Mouse (Mus musculus): ENCODE data around the gene Bdkrb1.

Gene Bdkrb1

GRCm38 (mm10) chr12:105602581-105603210 lies at the start of gene Bdkrb1:
TSS of gene Bdkrb1 (plus strand) at chr12:105603085.
- DNase-seq (ENCODE audit: low read depth, low spot score) = no peak

DNA sequence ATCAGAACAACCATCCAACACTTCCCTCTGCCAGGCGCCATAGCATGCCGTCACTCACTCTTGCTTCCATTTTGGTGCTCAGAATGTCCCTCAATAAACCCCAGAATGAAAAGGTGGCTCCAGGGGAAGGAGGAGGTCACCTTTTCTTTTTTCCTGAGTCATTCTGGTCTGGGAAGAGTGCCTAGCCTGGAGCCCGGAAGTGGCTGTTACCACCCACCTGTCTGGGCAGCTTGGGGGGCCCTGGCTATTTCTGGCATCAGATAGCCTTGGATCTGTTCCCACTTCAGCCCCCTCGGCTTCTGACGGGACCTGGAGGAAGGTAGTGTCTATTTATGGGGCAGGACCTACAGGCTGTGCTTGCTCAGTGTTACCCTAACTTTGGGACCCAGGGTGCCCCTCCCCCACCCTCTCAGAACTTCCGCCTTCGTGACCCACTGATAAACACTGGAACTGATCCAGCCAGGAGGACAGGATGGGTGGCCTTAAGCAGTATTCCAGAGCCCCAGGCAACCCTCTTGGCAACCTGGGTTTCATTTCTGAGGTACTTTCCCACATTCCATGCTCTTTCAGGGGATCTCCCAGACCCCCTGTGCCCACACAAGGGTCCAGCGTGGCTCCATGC lies 48.6 kb upstream of the Bdkrb1 start:
- no peak for DNase-seq (ENCODE audit: low read depth, low spot score)

- DNase-seq (ENCODE audit: low read depth, low spot score) = no peak
Measured at GRCm38 (mm10) chr12:105555172-105555571, 47.7 kb upstream of the Bdkrb1 start.

DNA sequence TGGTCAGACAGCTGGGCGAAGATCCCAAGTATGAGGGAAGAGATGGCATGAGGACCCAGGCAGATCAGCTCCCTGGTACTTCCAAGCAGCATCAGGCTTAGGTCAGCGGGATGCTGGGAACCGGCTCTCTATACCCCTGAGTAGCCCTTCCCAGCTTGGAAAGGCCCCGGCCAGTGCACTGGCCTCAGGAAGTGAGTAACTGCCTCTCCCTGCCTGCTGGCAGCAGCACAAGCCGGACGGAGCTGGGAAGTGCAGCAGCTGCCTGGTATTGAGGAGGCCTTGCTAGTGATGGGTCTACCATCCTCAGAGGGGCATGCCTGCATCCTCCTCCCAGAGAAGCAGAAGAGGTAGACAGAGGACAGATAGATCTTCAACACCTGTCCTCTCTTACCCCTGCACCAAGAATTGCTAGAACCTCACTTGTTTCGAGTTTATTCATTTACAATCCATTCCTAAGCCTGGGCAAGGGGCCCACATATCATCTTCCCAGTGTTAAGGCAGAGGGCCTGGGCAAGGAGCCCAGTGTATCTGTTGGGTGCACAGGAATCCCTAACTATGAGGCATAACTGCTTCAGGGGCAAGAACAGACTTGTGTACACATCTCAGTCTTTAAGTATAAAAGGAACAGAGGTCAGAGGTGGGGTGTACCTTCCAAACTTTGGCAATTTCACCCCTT lies 45.5 kb upstream of the Bdkrb1 start:
- no peak for DNase-seq (ENCODE audit: low read depth, low spot score)

DNA sequence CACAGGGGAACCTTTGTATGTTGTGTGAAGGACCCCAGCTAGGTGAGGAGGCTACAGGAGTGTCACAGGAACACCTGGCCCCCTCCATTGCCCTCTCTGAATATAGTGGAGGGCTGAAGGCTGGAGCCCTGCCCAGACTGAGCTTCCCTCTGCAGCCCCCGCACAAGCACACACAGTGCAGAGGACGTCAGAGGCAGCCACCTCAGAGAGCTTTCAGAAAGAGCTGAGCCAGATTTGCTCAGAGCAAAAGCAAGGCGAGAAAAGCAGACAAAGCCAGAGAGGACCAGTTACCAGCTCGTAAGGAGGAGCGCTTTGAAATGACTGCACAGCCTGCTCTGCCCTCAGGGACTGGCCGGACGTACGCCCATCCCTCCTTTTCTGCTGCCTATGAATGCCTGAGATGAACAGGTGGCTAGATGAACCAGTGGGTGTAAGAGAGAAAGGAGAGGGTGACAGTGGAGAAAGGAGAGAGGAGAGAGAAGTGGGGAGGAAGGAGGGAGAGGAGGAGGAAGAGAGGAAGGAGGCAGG lies 41.8 kb upstream of the Bdkrb1 start:
- no peak for DNase-seq (ENCODE audit: low read depth, low spot score)

DNA sequence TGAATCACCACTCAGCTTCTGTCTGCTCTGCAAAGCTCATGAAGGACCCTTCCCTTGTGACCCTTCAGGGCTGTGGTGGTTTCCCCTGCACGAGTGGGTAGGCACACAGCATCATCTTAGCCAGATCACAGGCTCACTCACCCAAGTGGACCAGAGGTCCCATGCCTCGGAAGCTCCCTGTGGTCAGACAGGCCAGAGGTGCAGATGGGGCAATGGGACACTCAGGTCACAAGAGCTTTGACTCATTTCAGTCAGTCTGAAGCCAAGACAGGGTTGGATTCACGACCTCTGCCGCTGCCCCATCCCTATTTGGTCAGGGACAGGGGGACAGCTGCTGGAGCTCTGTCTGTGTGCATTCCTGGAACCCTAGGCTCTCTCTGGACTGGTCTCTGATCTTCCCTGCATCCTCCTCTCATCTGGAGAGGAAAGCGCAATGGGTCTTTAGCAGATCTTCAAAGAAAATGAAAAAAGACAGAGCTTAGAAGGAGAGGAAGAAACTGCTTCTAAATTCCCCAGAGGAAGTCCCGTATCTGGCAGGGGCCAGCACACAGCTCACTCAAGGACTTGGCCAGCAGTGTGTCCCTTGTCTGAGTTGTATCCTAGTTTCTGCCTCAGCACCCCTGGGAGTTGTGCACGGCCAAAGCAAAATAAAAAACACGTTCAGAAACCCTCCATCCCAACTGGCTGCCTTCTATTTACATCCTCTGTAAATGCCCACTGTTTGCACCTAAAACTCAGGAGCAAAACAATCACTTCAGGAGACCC lies 40.6 kb upstream of the Bdkrb1 start:
- DNase-seq (ENCODE audit: low read depth, low spot score) = no peak

GRCm38 (mm10) chr12:105562936-105563680 lies 39.8 kb upstream of the Bdkrb1 start, which contains the start of gene Bdkrb2:
TSS of gene Bdkrb2 (plus strand) at chr12:105563226.
- DNase-seq (ENCODE audit: low read depth, low spot score) = no peak

GRCm38 (mm10) chr12:105563726-105564275 lies 39.1 kb upstream of the Bdkrb1 start:
- DNase-seq (ENCODE audit: low read depth, low spot score) = no peak

DNA sequence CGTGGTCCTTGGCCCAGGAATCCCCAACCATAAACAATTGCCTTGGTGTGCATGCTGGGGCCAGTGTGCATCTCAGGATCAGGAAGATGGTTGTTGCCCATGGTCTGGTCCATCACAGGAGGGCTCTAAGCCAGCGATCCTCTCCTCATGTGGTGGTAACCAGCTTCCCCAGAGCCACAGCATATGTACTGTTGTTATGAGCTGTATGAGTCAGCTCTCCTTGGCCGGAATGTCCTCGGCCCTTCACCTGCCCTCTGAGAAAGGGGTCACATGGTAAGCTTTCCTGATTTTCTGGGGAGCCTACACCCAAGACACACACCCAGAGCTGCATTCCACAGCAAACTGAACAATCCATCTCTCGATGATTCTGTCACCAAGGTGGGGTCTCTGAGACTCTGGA lies 37.7 kb upstream of the Bdkrb1 start:
- no peak for DNase-seq (ENCODE audit: low read depth, low spot score)

GRCm38 (mm10) chr12:105571867-105572266 lies 31.0 kb upstream of the Bdkrb1 start:
- DNase-seq (ENCODE audit: low read depth, low spot score) = no peak

DNA sequence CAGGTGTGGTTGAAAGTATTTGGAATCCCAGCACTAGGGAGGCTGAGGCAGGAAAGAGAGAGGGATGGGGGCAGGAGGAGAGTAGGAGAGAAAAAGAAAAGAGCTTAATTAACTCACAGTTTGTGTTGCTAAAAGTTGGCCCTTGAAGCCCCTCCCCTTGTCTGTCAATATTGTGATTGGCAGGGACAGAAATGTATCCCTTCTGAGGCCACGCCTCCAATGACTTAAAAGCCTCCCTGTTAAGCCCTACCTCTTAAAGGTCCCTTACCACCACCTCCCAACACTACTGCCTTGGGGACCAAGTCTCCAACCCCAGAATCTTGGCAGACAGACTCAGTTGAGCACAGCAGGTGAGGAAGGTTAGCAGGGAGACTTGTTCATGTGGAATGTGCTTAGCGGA lies 30.3 kb upstream of the Bdkrb1 start:
- DNase-seq (ENCODE audit: low read depth, low spot score) = no peak

- no peak for DNase-seq (ENCODE audit: low read depth, low spot score)
Measured at GRCm38 (mm10) chr12:105574356-105574755, 28.5 kb upstream of the Bdkrb1 start.

DNA sequence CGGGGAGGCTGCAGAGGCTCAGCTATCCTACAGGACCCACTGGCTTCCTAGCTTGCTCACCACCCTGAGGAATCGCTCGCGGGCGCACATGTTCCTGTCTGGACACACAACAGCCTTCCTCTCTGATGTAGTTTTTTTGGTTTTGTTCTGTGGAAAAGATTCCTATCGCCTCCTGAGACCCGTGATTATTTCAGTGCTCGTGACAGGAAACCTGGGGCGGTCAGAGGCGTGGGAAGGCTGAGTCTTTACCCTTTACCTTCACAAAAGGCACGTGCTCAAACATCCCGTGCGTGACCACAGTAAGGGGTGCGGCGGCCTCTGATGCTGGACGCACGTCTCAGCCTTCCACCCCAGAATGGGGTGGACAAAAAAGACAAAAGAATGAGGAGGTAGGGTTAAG lies 22.4 kb upstream of the Bdkrb1 start:
- no peak for DNase-seq (ENCODE audit: low read depth, low spot score)

- no peak for DNase-seq (ENCODE audit: low read depth, low spot score)
Measured at GRCm38 (mm10) chr12:105582486-105582885, 20.4 kb upstream of the Bdkrb1 start.

DNA sequence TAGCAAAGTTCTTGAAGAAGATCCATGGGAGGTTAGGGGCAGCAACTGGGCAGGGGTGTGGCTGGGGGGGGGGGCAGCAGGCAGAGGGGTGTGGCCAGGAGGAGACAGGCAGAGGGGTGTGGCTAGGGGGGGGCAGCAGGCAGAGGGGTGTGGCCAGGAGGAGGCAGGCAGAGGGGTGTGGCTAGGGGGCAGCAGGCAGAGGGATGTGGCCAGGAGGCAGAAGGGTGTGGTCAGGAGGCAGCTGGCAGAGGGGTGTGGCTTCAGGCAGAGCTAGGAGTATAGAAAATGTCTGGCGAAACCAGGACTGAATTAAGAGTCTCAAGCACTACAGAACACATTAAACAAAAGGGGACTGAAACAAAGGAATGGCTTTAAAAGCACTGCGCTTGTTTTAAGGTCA lies 19.4 kb upstream of the Bdkrb1 start:
- no peak for DNase-seq (ENCODE audit: low read depth, low spot score)

- peak; percentile 30 for DNase-seq (ENCODE audit: low read depth, low spot score)
Measured at GRCm38 (mm10) chr12:105584851-105585250, 18.0 kb upstream of the Bdkrb1 start.

GRCm38 (mm10) chr12:105587526-105587925 lies 15.4 kb upstream of the Bdkrb1 start:
- no peak for DNase-seq (ENCODE audit: low read depth, low spot score)

GRCm38 (mm10) chr12:105590786-105591185 lies 12.1 kb upstream of the Bdkrb1 start:
- DNase-seq (ENCODE audit: low read depth, low spot score) = no peak

DNA sequence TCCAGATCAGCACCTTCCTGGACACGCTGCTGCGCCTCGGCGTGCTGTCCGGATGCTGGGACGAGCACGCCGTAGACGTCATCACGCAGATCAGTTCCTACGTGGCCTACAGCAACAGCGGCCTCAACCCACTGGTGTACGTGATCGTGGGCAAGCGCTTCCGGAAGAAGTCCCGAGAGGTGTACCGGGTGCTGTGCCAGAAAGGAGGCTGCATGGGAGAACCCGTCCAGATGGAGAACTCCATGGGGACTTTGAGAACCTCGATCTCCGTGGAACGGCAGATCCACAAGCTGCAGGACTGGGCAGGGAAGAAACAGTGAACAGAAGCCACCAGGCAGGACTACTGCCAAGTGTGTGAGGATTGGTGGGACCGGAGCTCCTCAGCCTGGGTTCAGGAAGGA lies 10.5 kb upstream of the Bdkrb1 start:
- DNase-seq (ENCODE audit: low read depth, low spot score) = no peak

DNA sequence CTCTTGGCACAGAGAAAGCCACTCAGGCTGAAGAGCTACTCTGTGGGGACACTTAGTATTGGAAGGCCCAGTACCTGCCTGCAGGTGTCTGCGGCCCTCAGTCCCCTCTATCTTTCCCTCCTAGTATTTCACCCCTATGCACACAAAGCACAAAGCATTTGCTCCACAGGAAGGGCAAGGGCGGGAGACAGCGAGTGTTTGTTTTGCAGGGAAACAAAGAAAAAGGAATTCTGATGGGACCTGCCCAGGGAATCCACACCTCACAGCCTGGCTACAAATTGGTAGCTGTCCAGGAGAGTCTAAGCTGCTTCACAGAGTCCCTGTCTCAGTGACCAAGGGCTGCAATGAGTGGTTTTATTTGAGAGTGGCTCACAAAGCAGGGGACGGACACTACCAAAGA lies 9.4 kb upstream of the Bdkrb1 start:
- DNase-seq (ENCODE audit: low read depth, low spot score) = no peak

DNA sequence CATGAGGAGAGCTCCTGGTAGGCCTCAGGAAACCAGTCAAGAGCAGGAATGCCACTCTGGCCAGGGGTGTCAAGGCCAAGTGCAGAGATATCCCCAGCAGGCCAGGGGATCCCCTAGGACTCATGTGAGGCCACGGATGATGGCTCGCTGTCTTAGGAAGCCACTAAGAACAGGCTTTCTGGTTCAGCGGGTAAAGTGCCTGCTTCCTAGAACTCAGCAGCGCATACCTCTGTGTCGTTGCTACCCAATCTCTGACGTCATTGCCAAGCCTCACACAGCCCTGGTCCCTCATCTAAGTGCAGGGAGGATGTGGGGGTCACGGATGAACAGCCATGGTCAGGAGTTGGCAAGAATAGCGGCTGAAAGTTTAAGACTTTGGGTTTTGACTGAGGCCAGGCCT lies 5.8 kb upstream of the Bdkrb1 start:
- no peak for DNase-seq (ENCODE audit: low read depth, low spot score)
